Mouse (Mus musculus) urinary bladder, postnatal 25 days (tissue): ENCODE measurements around the gene Acnat1.
A peak's percentile ranks its signal among the peaks of the same experiment; 100 is the strongest.
"Not testable (repeated sequence)": the region's sequence is repeated elsewhere in the genome, so short reads cannot be mapped to it uniquely, and the experiment has no call there.

Experiments
- DNase-seq: peaks from one replicate; pipeline ENCODE4 v3.0.0; 2022; ENCODE audit warnings: low spot score

Acnat1 gene

GRCm38 (mm10) chr4:49456171-49456570 lies 17.5 kb downstream of the Acnat1 start:
- no peak for DNase-seq

- DNase-seq: no peak
These were observed 21.7 kb downstream of the Acnat1 start for GRCm38 (mm10) chr4:49451848-49452551.

GRCm38 (mm10) chr4:49451133-49451847 lies 22.4 kb downstream of the Acnat1 start:
- DNase-seq: peak; percentile 9

GRCm38 (mm10) chr4:49436968-49437367 lies 36.7 kb downstream of the Acnat1 start:
- not testable (repeated sequence) for DNase-seq

GRCm38 (mm10) chr4:49410151-49410550 lies 63.6 kb downstream of the Acnat1 start:
- not testable (repeated sequence) for DNase-seq

- DNase-seq: not testable (repeated sequence)
These were observed 65.8 kb downstream of the Acnat1 start, which contains the start of gene Acnat2 for GRCm38 (mm10) chr4:49407957-49408356. Gene Acnat2, minus strand, starts transcription at chr4:49408151.
